Mouse (Mus musculus) 3T3-L1 (cell line): ENCODE results near the gene Lrrc75a.
A peak's percentile ranks its signal among the peaks of the same experiment; 100 is the strongest.
"Not testable (repeated sequence)": the region's sequence is repeated elsewhere in the genome, so short reads cannot be mapped to it uniquely, and the experiment has no call there.

Source experiments
- DNase-seq: peaks from one replicate; pipeline ENCODE4 v3.0.0-alpha.2; 2015; ENCODE audit warnings: low read depth, low spot score

The Lrrc75a gene

GRCm38 (mm10) chr11:62647661-62648590 is at the start of gene Lrrc75a:
Gene Lrrc75a (minus strand): TSS chr11:62648523.
- peak; percentile 61 for DNase-seq

- no peak for DNase-seq
Measured at GRCm38 (mm10) chr11:62695126-62695525, 46.8 kb upstream of the Lrrc75a start.

- DNase-seq: peak; percentile 93
Measured at GRCm38 (mm10) chr11:62693299-62694184, 45.2 kb upstream of the Lrrc75a start.

- DNase-seq: no peak
Measured at GRCm38 (mm10) chr11:62691592-62691991, 43.3 kb upstream of the Lrrc75a start.

GRCm38 (mm10) chr11:62679954-62680353 is 31.6 kb upstream of the Lrrc75a start:
- no peak for DNase-seq

- DNase-seq: no peak
Measured at GRCm38 (mm10) chr11:62678778-62679354, 30.5 kb upstream of the Lrrc75a start.

GRCm38 (mm10) chr11:62676290-62676596 is 27.9 kb upstream of the Lrrc75a start:
- DNase-seq: no peak

- peak; percentile 94 for DNase-seq
Measured at GRCm38 (mm10) chr11:62675480-62676289, 27.4 kb upstream of the Lrrc75a start.

- DNase-seq: no peak
Measured at GRCm38 (mm10) chr11:62670006-62670405, 21.7 kb upstream of the Lrrc75a start.

- DNase-seq: no peak
Measured at GRCm38 (mm10) chr11:62669471-62669870, 21.1 kb upstream of the Lrrc75a start.

GRCm38 (mm10) chr11:62668986-62669385 is 20.7 kb upstream of the Lrrc75a start:
- DNase-seq: no peak

- DNase-seq: no peak
Measured at GRCm38 (mm10) chr11:62664250-62664649, 15.9 kb upstream of the Lrrc75a start.

GRCm38 (mm10) chr11:62660885-62661284 is 12.6 kb upstream of the Lrrc75a start:
- DNase-seq: no peak

GRCm38 (mm10) chr11:62652080-62652479 is 3.8 kb upstream of the Lrrc75a start:
- no peak for DNase-seq

- peak; percentile 49 for DNase-seq
Measured at GRCm38 (mm10) chr11:62651563-62651962, 3.2 kb upstream of the Lrrc75a start.

GRCm38 (mm10) chr11:62649803-62650202 is 1.5 kb upstream of the Lrrc75a start:
- DNase-seq: not testable (repeated sequence)

- DNase-seq: peak; percentile 87
Measured at GRCm38 (mm10) chr11:62648591-62649391, 468 bp upstream of the Lrrc75a start, which contains the start of gene Mmgt2. Gene Mmgt2 (plus strand): TSS chr11:62648664.

GRCm38 (mm10) chr11:62646958-62647515 is 1.3 kb downstream of the Lrrc75a start:
- peak; percentile 45 for DNase-seq

GRCm38 (mm10) chr11:62646495-62646843 is 1.9 kb downstream of the Lrrc75a start:
- DNase-seq: no peak
